Mouse (Mus musculus): ENCODE results near the gene Tbc1d10c.

DNA sequence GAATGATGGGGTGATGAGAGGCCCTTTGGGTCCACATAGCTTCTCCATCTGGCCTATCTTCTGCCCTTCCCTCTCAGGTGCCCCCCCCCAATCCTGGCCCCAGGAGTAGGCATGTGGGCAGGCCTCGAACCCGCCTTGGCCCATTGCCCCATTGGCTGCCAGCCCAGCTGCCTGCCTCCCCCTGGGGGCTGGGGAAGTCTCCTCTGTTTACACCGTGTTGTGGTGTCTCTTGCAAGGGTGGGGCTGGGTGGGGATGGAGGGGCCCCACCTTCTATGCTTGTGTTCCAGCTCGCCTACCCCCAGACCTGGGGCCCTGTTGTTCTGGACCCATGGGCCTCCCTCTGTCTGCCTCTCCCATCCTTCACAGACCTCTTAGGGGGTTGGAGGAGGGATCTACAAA is 29.3 kb upstream of the Tbc1d10c start:
- no peak for TF ChIP-seq CTCF (IDR thresholded peaks at IDR 0.05; ENCODE audit: insufficient read depth, low read length)
- no peak for TF ChIP-seq POLR2A (IDR thresholded peaks at IDR 0.05; ENCODE audit: borderline replicate concordance, extremely low read depth, low read depth, low read length)

Data from lung, adult 2 months (tissue).